Mouse (Mus musculus) testis, adult 2 months (tissue): Measurements from ENCODE around the gene Nfatc2.

Experiments
- CTCF ChIP-seq: fragments of 200-500 bp; IDR thresholded peaks from 2 replicates; pipeline ENCODE4 v1.5.1; 2012; ENCODE audit warnings: low read depth, mild to moderate bottlenecking, inconsistent platforms, low read length, moderate library complexity; ENCODE audit not compliant: control insufficient read depth, insufficient read depth, insufficient replicate concordance
- POLR2A ChIP-seq: fragments of 200-500 bp; IDR thresholded peaks from 2 replicates; pipeline ENCODE4 v1.6.1; 2012; ENCODE audit warnings: low read depth, mild to moderate bottlenecking, inconsistent platforms, low read length, moderate library complexity; ENCODE audit not compliant: control insufficient read depth

GRCm38 (mm10) chr2:168577381-168577780 lies 24.1 kb downstream of the Nfatc2 start:
- TF ChIP-seq CTCF (no peak), POLR2A (no peak)
